ENCODE assay signal across 20 mouse cellular contexts in genomic region chr14:118009541-118009940, GRCm38 (mm10).
"Had no signal": no experiment of that assay in that cellular context is flagged by ENCODE, and none has a peak within 500 bp of the region (broad histone marks: within the 10 kb centered on the region; RNA-seq: fewer than 3 reads in every experiment).

No protein-coding gene starts in this region.

- ATAC-seq: midbrain, embryonic 16.5 days had no signal

- H3K4me1 ChIP-seq: liver, embryonic 13.5 days; liver, embryonic 15.5 days; midbrain, embryonic 12.5 days; neural tube, embryonic 13.5 days; neural tube, embryonic 15.5 days had no signal

- H3K4me3 ChIP-seq: liver, embryonic 13.5 days; liver, embryonic 15.5 days; midbrain, embryonic 12.5 days; myocyte; neural tube, embryonic 13.5 days; neural tube, embryonic 15.5 days had no signal

- H3K9ac ChIP-seq: liver, embryonic 13.5 days; liver, embryonic 15.5 days; lung, embryonic 14.5 days; midbrain, embryonic 12.5 days; neural tube, embryonic 13.5 days; neural tube, embryonic 15.5 days had no signal

- H3K4me2 ChIP-seq: liver, embryonic 13.5 days; liver, embryonic 15.5 days; lung, embryonic 14.5 days; midbrain, embryonic 12.5 days; neural tube, embryonic 13.5 days; neural tube, embryonic 15.5 days had no signal

- H3K36me3 ChIP-seq: liver, embryonic 13.5 days; liver, embryonic 15.5 days; midbrain, embryonic 12.5 days; neural tube, embryonic 13.5 days; neural tube, embryonic 15.5 days had no signal

- H3K27ac ChIP-seq: liver, embryonic 13.5 days; liver, embryonic 15.5 days; midbrain, embryonic 12.5 days; neural tube, embryonic 13.5 days; neural tube, embryonic 15.5 days had no signal

- H3K27me3 ChIP-seq: liver, embryonic 13.5 days; liver, embryonic 15.5 days; neural tube, embryonic 15.5 days had no signal

- DNase-seq: liver, embryonic 13.5 days; lung, adult 18-20 months; lung, embryonic 14.5 days; lung, postnatal 10 days; lung, postnatal 4 days; midbrain, embryonic 14.5 days; retina, postnatal 1 day; right cerebral cortex, adult 18-20 months; right cerebral cortex, postnatal 25 days; right cerebral cortex, postnatal 4 days; spleen, adult 18-20 months; thymus, adult 18-20 months; thymus, postnatal 14 days; thymus, postnatal 36 days had no signal

- H3K9me3 ChIP-seq: liver, embryonic 13.5 days; liver, embryonic 15.5 days; midbrain, embryonic 12.5 days; neural tube, embryonic 13.5 days; neural tube, embryonic 15.5 days had no signal
